Mouse (Mus musculus): ENCODE measurements at regions not wholly inside any gene's neighbourhood (a gene's known extent, or its start where the extent isn't known, plus 50 kb on each side); places are given as distances from the start of the nearest gene placed in this dataset.

GRCm38 (mm10) chr1:69212896-69213500, 105.1 kb upstream of the Erbb4 start:
- no peak for TF ChIP-seq CTCF (IDR thresholded peaks at IDR 0.05; ENCODE audit: low read depth, low read length)
- TF ChIP-seq EP300 (IDR thresholded peaks at IDR 0.05; ENCODE audit: insufficient read depth, low read depth, low read length), result no peak

Data from ES-Bruce4 (cell line).